Mouse (Mus musculus) lung, embryonic 16.5 days (tissue): ENCODE data around the gene Gm44502. TPM values are rescaled to one million over a fixed set of nuclear protein-coding genes. Genes with fewer than 3 reads are reported as not detected.

Experiments used
- ATAC-seq: fragments of 200-750 bp; cut with Nextera tagmentation; 2 replicates; pipeline ENCODE4 v1.8.0; 2017; ENCODE audit warnings: low read depth, mild to moderate bottlenecking, moderate library complexity
- H3K27ac ChIP-seq: fragments of 300-500 bp; sonication (generic); 2 replicates; pipeline ENCODE4 v1.5.1; 2014; ENCODE audit warnings: mild to moderate bottlenecking, control low read depth, low read length
- H3K27me3 ChIP-seq: fragments of 300-500 bp; sonication (generic); 2 replicates; pipeline ENCODE4 v1.6.1; 2014; ENCODE audit warnings: low read depth, low read length, mixed read lengths; ENCODE audit not compliant: control insufficient read depth, insufficient read depth
- H3K36me3 ChIP-seq: fragments of 300-500 bp; sonication (generic); 2 replicates; pipeline ENCODE4 v1.6.1; 2014; ENCODE audit warnings: low read length; ENCODE audit not compliant: control insufficient read depth, insufficient read depth
- H3K4me1 ChIP-seq: fragments of 300-500 bp; sonication (generic); replicated peaks from 2 replicates; pipeline ENCODE4 v1.6.1; 2014; ENCODE audit warnings: low read length, mixed read lengths; ENCODE audit not compliant: control insufficient read depth, insufficient read depth
- H3K4me2 ChIP-seq: fragments of 300-500 bp; sonication (generic); 2 replicates; pipeline ENCODE4 v1.6.1; 2014; ENCODE audit warnings: low read depth, low read length, control low read depth
- H3K4me3 ChIP-seq: fragments of 300-500 bp; sonication (generic); 2 replicates; pipeline ENCODE4 v1.5.1; 2014; ENCODE audit warnings: mild to moderate bottlenecking, low read length, control low read depth
- H3K9ac ChIP-seq: fragments of 300-500 bp; sonication (generic); 2 replicates; pipeline ENCODE4 v1.6.1; 2014; ENCODE audit warnings: low read length, control low read depth
- H3K9me3 ChIP-seq: fragments of 300-500 bp; sonication (generic); 2 replicates; pipeline ENCODE4 v1.6.1; 2016; ENCODE audit warnings: low read length; ENCODE audit not compliant: control insufficient read depth
- WGBS: fragments of 180-500 bp; shearing (Covaris S2); extraction: QIAGEN DNeasy Blood & Tissue Kit; methylation state at CpG from one replicate; pipeline ENCODE4 v1.1.7; 2014; 5-methylcytosine and 5-hydroxymethylcytosine counted together
- polyA plus RNA-seq: library from polyadenylated mRNA; unstranded; fragments of >200 nt; fragmentation: Nextera tagmentation; extraction: Ambion mirVana; gene quantifications from 2 replicates; pipeline ENCODE4 v1.2.1, GENCODE M21; 2015

The Gm44502 gene
- polyA plus RNA-seq, 1 experiment from 2014 or later: not detected

DNA sequence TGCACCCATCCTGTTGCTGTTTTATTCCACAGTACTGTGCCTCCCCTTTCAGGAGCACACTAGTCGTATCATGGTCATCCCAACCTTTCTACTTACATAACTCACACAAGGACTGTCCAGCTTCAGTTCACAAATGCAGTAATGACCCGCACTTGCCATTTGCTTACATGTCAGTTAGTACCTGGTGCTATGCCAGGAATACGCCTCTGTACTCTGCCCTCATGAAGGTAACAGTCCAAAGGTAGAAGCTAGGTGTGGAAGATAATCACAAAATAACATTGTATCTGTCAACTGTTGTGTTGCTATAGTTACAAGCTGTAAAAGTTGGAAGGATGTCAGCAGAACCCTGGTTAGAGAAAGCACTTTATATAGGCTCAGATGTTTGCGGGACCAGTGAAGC is 32.6 kb downstream of the Gm44502 start:
- Histone ChIP-seq H3K4me3 (no peak overlapping the region), H3K4me2 (no peak overlapping the region), H3K36me3 (no peaks in the 10 kb centered on the region), H3K4me1 (no peaks in the 10 kb centered on the region), H3K27ac (no peak overlapping the region), H3K27me3 (no peaks in the 10 kb centered on the region), H3K9me3 (no peaks in the 10 kb centered on the region), H3K9ac (no peak overlapping the region)
- no peak for ATAC-seq
- 75% methylated on average over 4 of the region's 4 CpGs for WGBS

DNA sequence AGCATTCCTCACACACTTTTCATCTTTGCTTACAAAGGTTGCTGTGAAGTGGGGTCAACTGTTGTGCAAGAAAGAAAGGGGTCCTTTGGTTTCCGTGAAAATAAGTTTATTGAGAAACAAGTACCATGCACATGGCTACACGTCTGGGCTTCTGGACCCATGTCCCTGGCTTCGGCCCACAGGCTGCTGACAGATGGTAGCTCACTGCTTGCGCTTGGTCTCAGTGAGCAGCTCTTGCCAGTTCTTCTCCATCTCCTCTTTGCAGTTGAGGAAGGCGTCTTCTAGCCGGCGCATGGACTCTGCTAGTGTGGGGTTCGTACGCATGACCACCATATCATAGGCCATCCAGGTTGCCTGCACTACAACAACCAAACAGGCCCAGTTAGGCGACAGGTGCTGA is 39.4 kb downstream of the Gm44502 start:
- Histone ChIP-seq H3K9me3 (no peaks in the 10 kb centered on the region), H3K4me1 (no peaks in the 10 kb centered on the region), H3K36me3 (no peaks in the 10 kb centered on the region), H3K4me3 (no peak overlapping the region), H3K4me2 (no peak overlapping the region), H3K9ac (no peak overlapping the region), H3K27ac (no peak overlapping the region), H3K27me3 (no peaks in the 10 kb centered on the region)
- 84% methylated on average over 10 of the region's 10 CpGs for WGBS
- no peak for ATAC-seq

DNA sequence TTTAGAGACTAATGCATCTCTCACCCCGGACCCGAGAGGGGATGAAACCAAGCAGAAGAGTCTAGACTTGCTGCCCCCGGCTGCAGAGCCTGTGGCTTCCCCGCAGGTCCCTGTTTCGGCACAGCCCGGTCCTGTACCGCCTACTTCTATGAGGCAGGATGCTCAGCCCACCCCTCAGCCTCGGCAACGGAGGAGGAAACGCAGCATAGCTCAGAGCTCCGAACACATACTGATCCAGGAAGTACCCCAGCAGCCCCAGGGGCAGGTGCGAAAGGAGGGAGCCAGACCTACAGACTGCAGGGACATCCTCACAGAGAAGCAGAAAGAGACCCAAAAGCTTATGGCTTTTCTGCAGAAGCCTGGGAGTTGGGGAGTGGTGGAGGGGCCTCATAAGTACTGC is 42.4 kb downstream of the Gm44502 start:
- no peak for ATAC-seq
- Histone ChIP-seq H3K4me2 (no peak overlapping the region), H3K4me1 (no peaks in the 10 kb centered on the region), H3K27ac (no peak overlapping the region), H3K9ac (no peak overlapping the region), H3K4me3 (no peak overlapping the region), H3K9me3 (no peaks in the 10 kb centered on the region), H3K36me3 (no peaks in the 10 kb centered on the region), H3K27me3 (no peaks in the 10 kb centered on the region; the same call in 1 of the 2 replicates)
- WGBS: 35% methylated on average over 12 of the region's 12 CpGs

DNA sequence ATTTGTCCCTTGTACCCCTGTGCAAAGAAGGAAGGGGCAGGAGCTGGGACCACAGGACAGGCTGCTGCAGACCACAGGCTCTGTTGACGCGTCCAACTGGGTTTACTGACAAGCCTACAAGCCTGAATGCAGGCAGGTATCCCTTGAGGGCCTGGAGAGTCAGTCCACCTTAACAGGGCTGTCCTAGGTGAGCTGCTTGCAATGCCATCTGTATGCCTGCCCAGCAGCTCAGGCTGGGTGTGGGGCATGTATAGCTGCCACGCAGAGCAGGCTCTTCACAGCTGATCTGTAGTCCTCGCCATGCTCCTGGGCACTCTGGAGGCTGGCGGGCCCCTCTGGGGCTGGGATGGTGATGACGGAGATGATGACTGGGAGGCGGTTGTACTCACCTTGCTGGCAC is 44.9 kb downstream of the Gm44502 start, which contains the start of gene Klhdc7b:
Gene Klhdc7b, plus strand, starts transcription at position 301 of the 400 bp plus-strand sequence.
- Histone ChIP-seq H3K36me3 (no peaks in the 10 kb centered on the region), H3K27ac (no peak within 1 kb of the TSS), H3K4me1 (no peaks in the 10 kb centered on the region; the same call in 1 of the 2 replicates), H3K4me2 (no peak within 1 kb of the TSS), H3K27me3 (peaks cover 4% of the 10 kb centered on the region), H3K9me3 (no peaks in the 10 kb centered on the region), H3K9ac (no peak within 1 kb of the TSS), H3K4me3 (no peak within 1 kb of the TSS)
- WGBS: 82% methylated on average over 7 of the region's 7 CpGs
- ATAC-seq: no peak

DNA sequence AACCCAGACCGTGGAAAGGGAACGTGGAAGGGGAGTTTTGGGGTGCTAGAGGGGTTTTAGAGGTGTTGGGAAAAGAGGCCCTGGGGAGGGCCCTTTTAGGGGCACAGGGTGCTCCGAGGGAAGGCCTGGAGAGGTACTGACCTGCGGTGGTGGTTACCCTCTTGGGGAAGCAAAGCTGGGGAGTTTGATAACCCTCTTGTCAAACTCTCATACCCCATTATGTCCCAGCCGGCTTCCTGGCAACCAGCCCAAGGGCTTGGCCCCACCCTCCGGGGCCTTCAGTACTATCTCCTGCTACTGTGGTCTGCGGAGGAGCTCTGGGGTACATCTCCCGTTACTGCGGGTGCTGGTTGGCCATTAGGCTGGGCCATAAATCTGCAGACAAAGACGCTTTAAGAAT is 50.1 kb downstream of the Gm44502 start:
- 0 out of 2 replicates have a peak, but pooled peaks have one; percentile 21 for ATAC-seq
- no peaks in the 10 kb centered on the region for H3K36me3 ChIP-seq
- H3K4me2 ChIP-seq: peak overlapping the region; percentile 72
- H3K4me3 ChIP-seq: peak overlapping the region; percentile 47
- peaks cover 41% of the 10 kb centered on the region for H3K27me3 ChIP-seq
- H3K9me3 ChIP-seq: no peaks in the 10 kb centered on the region
- H3K27ac ChIP-seq: no peak overlapping the region
- 13% methylated on average over 10 of the region's 10 CpGs for whole genome bisulfite sequencing
- H3K4me1 ChIP-seq: peaks cover 15% of the 10 kb centered on the region
- peak overlapping the region; percentile 53 for H3K9ac ChIP-seq

DNA sequence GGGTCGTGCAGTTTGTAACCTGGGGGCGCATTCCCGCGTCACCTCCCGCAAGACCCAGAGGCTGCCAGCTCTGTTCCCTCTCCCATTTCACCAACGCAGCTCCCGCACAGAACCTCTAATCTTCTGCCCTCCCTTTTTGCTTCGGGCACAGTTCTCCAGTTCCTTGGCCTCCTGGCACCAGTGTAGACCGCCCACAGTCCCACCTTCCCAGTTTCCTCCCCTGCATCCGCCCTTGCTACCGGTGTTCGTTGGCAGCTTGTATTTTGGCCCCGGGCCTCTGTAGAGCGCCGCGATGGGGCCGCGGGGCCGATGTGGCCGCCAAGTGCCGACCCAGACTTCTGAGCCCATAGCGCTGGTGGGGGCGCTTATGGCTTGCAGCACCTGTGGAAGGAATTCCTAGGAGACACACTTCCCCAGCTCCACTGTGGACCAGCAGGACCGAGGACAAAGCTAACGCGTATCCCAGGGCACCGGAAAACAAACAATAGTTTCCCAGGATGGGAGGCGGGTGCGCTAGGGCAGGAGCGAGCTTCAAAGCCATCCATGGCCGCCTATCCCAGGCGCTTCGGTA is 50.6 kb downstream of the Gm44502 start, which contains the start of gene Odf3b:
Gene Odf3b, minus strand, starts transcription at position 452 of the 571 bp plus-strand sequence.
- Histone ChIP-seq H3K9ac (peak within 1 kb of the TSS; percentile 53), H3K27ac (no peak within 1 kb of the TSS), H3K36me3 (no peaks in the 10 kb centered on the region), H3K4me2 (peak within 1 kb of the TSS; percentile 72), H3K27me3 (peaks cover 41% of the 10 kb centered on the region), H3K9me3 (no peaks in the 10 kb centered on the region), H3K4me1 (peaks cover 19% of the 10 kb centered on the region), H3K4me3 (peak within 1 kb of the TSS; percentile 47)
- 1% methylated on average over 33 of the region's 33 CpGs for WGBS
- no peak for ATAC-seq

DNA sequence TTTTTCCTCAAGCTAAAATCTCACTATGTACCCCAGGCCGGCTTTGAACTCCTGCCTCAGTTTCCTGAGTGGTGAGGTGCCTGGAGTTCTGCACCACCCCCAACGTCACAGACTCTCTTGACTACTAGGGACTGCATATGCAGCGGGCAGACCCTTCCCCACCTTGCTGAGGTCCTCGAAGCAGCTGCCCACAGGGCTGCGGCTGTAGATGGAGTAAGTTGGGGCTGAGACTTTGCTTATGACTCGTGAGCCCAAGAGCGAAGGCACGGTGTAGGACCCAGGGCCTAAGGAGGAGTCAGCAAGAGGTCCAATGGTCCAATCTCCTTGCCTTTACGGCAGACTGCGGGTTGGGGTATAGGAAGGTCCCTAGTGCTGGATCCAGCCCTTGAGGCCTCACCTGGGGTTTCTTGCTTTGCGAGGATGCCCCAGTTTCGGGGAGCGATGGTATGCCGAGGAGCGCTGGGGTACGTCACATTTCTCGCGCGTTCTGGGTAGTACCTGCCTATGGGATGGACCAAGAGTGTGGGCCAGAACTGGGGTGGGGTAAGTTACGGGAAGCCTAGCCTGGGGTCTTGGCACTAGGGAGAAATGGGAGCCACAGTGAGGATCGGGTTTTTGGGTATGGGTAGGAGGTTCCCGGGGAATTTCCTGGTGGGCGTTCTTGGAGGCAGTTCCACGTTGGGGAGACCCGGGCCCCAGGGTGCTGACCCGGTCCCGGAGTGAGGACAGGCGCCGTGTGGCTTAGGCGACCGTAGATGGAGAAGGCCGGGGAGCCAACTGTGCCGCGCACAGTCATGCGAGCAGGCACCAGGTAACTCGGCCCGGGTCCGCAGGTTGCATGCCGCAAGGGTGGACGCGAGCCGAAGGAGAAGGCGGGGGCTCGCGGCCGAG is 51.3 kb downstream of the Gm44502 start:
- Histone ChIP-seq H3K27me3 (peaks cover 41% of the 10 kb centered on the region), H3K9ac (peak overlapping the region; percentile 53), H3K4me1 (peaks cover 20% of the 10 kb centered on the region), H3K36me3 (no peaks in the 10 kb centered on the region), H3K4me3 (peak overlapping the region; percentile 47), H3K27ac (no peak overlapping the region), H3K4me2 (peak overlapping the region; percentile 72), H3K9me3 (no peaks in the 10 kb centered on the region)
- ATAC-seq: no peak
- 10% methylated on average over 46 of the region's 46 CpGs for WGBS

DNA sequence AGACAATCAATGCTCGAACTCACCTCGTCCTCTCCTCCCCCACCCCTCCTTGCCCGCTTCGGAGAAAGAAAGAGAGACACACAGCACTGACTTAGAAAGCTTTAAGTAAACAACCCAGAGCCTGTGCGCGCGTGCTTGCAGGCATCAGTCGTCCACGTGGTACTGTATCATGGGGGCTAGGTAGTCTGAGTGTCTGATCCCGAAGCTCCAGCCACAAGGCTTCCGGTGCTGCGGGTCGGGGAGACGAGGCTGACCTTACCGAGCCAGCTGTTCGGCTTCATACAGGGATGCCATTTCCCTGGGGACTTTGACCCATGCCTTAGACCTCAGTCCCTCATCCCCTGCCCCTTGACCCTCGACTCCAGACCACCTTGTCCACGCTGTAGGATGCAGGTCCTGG is 52.1 kb downstream of the Gm44502 start:
- H3K36me3 ChIP-seq: 0 out of 2 replicates have a peak, but pooled peaks cover 2% of the 10 kb centered on the region
- H3K4me3 ChIP-seq: no peak overlapping the region; the same call in 1 of the 2 replicates
- peaks cover 41% of the 10 kb centered on the region for H3K27me3 ChIP-seq
- H3K9me3 ChIP-seq: no peaks in the 10 kb centered on the region
- H3K4me2 ChIP-seq: no peak overlapping the region
- H3K27ac ChIP-seq: no peak overlapping the region
- no peak overlapping the region for H3K9ac ChIP-seq
- H3K4me1 ChIP-seq: peaks cover 27% of the 10 kb centered on the region
- ATAC-seq: no peak
- WGBS: 5% methylated on average over 18 of the region's 18 CpGs

DNA sequence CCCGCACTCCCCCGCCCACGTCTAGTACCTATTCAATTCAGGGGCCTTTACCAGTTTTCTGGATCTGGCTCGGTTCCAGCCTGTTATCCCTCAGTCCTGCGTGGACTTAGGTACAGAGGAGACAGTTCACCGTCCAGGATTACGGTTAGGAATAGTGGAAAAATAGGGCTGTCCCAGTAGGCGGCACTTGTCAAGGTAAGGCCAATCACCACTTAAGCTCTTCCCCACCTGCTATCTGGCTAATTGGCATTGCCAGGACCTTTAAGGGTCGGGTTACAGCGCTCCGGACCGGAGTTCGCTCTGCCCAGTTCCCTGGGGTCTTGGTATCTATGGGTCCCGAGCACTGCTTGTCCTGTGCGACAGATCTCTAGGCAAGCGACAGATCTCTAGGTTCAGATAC is 52.5 kb downstream of the Gm44502 start, which contains the start of gene Tymp:
Gene Tymp, minus strand, starts transcription at position 83 of the 400 bp plus-strand sequence.
- Histone ChIP-seq H3K9ac (no peak within 1 kb of the TSS), H3K27me3 (peaks cover 41% of the 10 kb centered on the region), H3K4me3 (no peak within 1 kb of the TSS; the same call in 1 of the 2 replicates), H3K36me3 (peaks cover 5% of the 10 kb centered on the region), H3K27ac (no peak within 1 kb of the TSS), H3K9me3 (no peaks in the 10 kb centered on the region), H3K4me1 (peaks cover 27% of the 10 kb centered on the region), H3K4me2 (no peak within 1 kb of the TSS)
- 26% methylated on average over 16 of the region's 16 CpGs for WGBS
- no peak for ATAC-seq
